Mouse (Mus musculus): ENCODE results near the gene Arpp21. TPM values are rescaled to one million over a fixed set of nuclear protein-coding genes. Genes with fewer than 3 reads are reported as not detected.

Gene Arpp21
- polyA plus RNA-seq, 1 experiment: not detected

GRCm38 (mm10) chr9:112119535-112119934 is 116.2 kb downstream of the Arpp21 start:
- TF ChIP-seq CTCF (IDR thresholded peaks at IDR 0.05; ENCODE audit: low read depth, low read length): no peak
- TF ChIP-seq POLR2A (IDR thresholded peaks at IDR 0.05; ENCODE audit: borderline replicate concordance, low read depth, low read length): no peak
- Histone ChIP-seq H3K4me1 (ENCODE audit: control insufficient read depth, insufficient read depth, low read length) (0 out of 2 replicates have a peak, but pooled peaks cover 2% of the 10 kb centered on the region), H3K27ac (ENCODE audit: insufficient read depth, low read depth, low read length) (no peak overlapping the region), H3K4me3 (ENCODE audit: insufficient read depth, low read length) (no peak overlapping the region)

DNA sequence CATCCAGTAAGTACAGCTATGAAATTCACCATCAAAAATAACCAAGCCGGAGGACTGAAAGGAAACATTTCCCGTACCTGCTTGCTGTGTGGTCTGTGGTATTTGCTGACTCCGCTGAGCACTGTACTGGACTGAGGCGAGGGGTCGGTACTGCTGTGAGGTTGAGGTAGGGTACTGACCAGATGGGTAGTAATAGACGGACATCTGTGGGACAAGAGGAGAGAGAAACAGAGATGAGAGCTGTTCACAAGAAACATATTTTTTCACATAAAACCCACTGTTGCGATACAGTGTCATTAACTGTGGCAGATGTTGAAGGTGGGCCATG is 116.7 kb downstream of the Arpp21 start:
- H3K4me1 ChIP-seq (ENCODE audit: control insufficient read depth, insufficient read depth, low read length): 0 out of 2 replicates have a peak, but pooled peaks cover 2% of the 10 kb centered on the region
- no peak overlapping the region for H3K27ac ChIP-seq (ENCODE audit: insufficient read depth, low read depth, low read length)
- TF ChIP-seq CTCF (IDR thresholded peaks at IDR 0.05; ENCODE audit: low read depth, low read length) (no peak), POLR2A (IDR thresholded peaks at IDR 0.05; ENCODE audit: borderline replicate concordance, low read depth, low read length) (no peak)
- no peak overlapping the region for H3K4me3 ChIP-seq (ENCODE audit: insufficient read depth, low read length)

DNA sequence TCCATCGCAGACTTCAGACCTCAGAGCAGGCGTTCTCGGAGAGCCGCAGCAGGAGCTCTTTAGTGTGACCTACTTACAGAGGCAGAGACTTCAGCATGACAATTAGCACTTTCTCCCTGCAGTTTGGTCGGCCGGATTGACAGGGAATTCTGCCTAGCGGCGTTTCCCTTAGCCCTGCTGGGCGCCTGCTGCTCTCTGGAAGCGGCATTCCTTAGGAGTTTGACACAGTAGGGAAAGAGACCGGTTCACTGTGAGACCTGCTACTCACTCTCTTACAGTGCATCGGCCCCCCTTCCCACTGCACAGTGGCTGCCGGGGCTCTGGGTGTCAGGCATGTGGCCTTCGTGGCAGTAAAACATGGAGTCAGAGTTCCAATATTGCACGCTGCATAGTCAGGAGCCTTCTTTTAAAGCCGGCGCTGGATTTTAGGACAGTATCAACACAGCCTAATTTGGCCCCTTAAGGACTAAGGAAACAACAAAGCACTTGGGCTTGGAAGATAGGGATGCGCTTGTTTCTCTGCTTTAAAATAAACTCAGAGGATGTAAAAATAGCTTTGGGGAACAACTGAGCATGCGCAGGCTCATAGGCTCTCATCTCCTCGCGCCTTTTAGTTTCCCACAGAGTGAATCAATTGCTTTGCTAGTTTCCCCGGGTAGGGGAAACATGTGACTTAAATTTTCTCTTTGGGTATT is 117.2 kb downstream of the Arpp21 start:
- Histone ChIP-seq H3K4me1 (ENCODE audit: control insufficient read depth, insufficient read depth, low read length) (0 out of 2 replicates have a peak, but pooled peaks cover 2% of the 10 kb centered on the region), H3K4me3 (ENCODE audit: insufficient read depth, low read length) (no peak overlapping the region), H3K27ac (ENCODE audit: insufficient read depth, low read depth, low read length) (no peak overlapping the region)

DNA sequence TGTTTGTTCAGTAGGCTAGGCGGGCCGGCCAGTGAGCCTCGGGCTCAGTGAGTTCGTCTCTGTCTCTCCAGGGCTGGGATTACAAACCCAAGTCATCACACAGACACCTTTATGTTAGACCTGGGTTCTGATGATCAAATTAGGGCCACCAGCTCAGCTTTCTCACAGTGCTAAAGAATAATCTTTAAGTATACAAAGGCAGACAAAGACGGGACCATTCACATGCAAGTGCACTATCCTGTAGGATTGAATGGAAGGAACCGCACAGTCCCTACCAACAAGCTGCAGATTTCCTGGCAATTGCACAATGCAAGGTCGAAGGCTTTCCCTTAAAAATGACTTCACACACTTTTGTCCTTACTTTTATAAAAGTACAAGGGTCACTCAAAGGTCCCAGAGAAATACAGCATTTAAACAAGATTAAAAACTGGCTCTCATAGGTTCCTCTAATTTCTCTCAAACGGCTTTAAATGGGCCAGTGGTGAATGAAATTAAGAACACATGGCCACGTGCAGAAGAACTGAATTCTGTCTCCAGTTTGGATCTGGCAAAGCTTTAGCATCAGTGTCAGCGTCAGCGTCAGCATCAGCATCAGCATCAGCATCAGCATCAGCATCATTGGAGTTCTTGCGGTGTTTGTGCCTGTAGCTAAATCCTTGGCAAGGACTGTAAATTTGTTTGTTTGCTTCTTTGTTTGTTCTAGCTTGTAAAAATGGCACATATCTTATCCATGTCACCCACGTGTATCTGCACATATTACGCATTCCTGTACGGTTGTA is 117.9 kb downstream of the Arpp21 start:
- Histone ChIP-seq H3K4me3 (ENCODE audit: insufficient read depth, low read length) (no peak overlapping the region), H3K4me1 (ENCODE audit: control insufficient read depth, insufficient read depth, low read length) (0 out of 2 replicates have a peak, but pooled peaks cover 2% of the 10 kb centered on the region), H3K27ac (ENCODE audit: insufficient read depth, low read depth, low read length) (no peak overlapping the region)
- no peak for TF ChIP-seq CTCF (IDR thresholded peaks at IDR 0.05; ENCODE audit: low read depth, low read length)
- no peak for TF ChIP-seq POLR2A (IDR thresholded peaks at IDR 0.05; ENCODE audit: borderline replicate concordance, low read depth, low read length)

More for the DNA sequence above, 117.2 kb downstream of the Arpp21 start:
- TF ChIP-seq CTCF (IDR thresholded peaks at IDR 0.05; ENCODE audit: low read depth, low read length) (no peak), POLR2A (IDR thresholded peaks at IDR 0.05; ENCODE audit: borderline replicate concordance, low read depth, low read length) (no peak)

DNA sequence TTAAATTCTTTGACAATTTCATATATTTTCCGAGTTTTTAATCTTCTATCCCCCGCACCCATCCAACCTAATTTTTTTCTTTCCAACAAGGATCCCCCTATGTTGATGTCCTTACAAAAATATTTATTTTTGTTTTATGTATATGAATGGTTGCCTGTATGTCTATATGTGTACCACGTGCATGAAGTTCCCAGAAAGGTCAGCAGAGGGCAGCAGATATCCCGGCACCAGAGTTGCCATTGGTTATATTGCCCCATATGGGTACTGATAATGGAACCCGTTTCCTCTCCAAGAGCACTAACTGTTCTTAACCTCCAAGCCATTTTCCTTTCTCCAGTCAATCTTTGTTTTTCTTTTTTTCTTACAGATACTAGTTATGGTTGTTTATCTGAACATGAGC is 124.1 kb downstream of the Arpp21 start:
- H3K4me3 ChIP-seq (ENCODE audit: insufficient read depth, low read length): no peak overlapping the region
- no peak overlapping the region for H3K27ac ChIP-seq (ENCODE audit: insufficient read depth, low read depth, low read length)
- no peak for TF ChIP-seq CTCF (IDR thresholded peaks at IDR 0.05; ENCODE audit: low read depth, low read length)
- no peak for TF ChIP-seq POLR2A (IDR thresholded peaks at IDR 0.05; ENCODE audit: borderline replicate concordance, low read depth, low read length)
- 0 out of 2 replicates have a peak, but pooled peaks cover 2% of the 10 kb centered on the region for H3K4me1 ChIP-seq (ENCODE audit: control insufficient read depth, insufficient read depth, low read length)

DNA sequence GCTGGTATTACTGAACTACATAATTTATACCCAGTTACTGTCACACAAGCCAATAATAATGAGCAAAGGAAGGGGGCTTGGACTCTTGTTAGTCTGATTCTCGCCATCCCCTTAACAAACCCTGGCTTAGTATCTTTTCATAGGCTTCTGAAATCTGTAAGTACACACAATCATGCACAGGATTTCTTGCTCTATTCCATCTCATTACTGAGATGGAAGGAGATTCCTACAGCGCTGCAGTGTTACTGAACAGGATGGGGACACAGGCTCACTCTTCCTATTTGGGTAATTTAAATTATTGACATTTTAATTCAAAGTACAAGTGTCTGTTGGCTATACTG is 132.9 kb downstream of the Arpp21 start:
- Histone ChIP-seq H3K4me1 (ENCODE audit: control insufficient read depth, insufficient read depth, low read length) (no peaks in the 10 kb centered on the region), H3K4me3 (ENCODE audit: insufficient read depth, low read length) (no peak overlapping the region), H3K27ac (ENCODE audit: insufficient read depth, low read depth, low read length) (no peak overlapping the region)
- TF ChIP-seq CTCF (IDR thresholded peaks at IDR 0.05; ENCODE audit: low read depth, low read length): no peak
- TF ChIP-seq POLR2A (IDR thresholded peaks at IDR 0.05; ENCODE audit: borderline replicate concordance, low read depth, low read length): no peak

DNA sequence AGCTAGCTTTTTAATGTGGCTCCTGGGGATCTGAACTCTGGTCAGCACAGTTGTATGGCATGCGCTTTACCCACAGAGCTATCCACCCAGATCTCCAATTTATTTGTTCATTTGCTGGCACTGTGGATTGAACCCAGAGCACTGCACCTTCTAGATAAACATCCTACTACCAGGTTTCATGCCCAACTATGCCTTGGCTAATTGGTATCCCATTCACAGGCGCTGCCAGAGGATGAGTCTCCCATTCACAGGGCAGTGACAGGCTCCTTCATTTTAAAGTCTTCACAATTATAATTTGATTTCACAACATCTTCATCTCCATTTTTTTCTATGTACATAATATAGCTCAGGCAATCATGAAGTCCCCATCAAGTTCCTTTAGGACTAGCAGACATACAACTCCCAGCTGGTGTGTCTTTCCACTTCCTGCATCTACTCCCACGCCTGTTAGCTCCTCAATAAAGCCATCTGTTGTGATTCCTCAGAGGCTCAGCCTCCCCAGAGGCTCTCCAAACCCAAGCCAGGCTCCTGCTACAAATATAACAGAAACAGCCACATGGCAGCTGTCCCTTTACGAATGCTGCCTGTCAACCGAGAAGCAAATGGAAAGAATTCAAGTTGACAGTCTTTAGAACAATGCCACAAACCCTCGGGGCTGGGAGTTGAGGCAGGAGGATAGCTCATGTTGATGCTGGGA is 133.4 kb downstream of the Arpp21 start:
- TF ChIP-seq CTCF (IDR thresholded peaks at IDR 0.05; ENCODE audit: low read depth, low read length) (no peak), POLR2A (IDR thresholded peaks at IDR 0.05; ENCODE audit: borderline replicate concordance, low read depth, low read length) (no peak)
- no peak overlapping the region for H3K27ac ChIP-seq (ENCODE audit: insufficient read depth, low read depth, low read length)
- H3K4me3 ChIP-seq (ENCODE audit: insufficient read depth, low read length): no peak overlapping the region
- H3K4me1 ChIP-seq (ENCODE audit: control insufficient read depth, insufficient read depth, low read length): no peaks in the 10 kb centered on the region

DNA sequence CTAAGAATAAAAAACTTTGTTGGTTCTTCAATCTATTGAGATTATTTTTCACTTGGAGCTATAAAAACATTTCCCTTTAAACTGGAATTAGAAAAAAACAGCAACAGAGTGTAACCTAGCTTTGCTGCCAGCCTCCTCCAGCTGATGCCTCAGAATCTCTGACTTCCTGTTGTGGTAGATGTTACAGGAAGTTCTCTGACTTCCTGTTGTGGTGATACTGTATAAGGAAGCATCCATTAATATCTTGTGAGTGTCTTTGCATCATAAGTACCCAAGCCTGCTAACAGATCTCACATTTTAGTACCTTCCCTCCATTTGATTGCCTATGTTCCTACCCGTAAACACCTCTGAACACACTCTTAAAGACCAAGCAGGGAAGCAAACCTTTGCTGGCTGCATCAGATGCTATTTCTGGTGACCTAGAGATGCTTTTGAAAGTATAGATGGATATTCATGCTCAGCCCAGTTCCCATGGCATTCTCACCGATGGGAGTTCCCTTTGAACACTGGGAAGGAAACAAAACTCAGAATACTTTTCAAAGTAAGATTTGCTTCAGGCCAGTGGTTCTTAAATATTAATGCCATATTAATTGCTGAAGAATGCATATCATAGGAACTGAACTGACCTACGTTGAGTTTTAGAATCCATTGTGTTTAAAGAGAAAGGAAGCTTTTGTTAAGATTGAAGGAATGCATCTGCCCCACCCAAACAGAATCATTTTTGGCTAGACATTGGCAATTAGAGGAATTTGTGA is 134.7 kb downstream of the Arpp21 start:
- TF ChIP-seq CTCF (IDR thresholded peaks at IDR 0.05; ENCODE audit: low read depth, low read length): no peak
- no peak for TF ChIP-seq POLR2A (IDR thresholded peaks at IDR 0.05; ENCODE audit: borderline replicate concordance, low read depth, low read length)
- H3K4me3 ChIP-seq (ENCODE audit: insufficient read depth, low read length): no peak overlapping the region

GRCm38 (mm10) chr9:112098267-112098666 is 137.5 kb downstream of the Arpp21 start:
- Histone ChIP-seq H3K27ac (ENCODE audit: insufficient read depth, low read depth, low read length) (no peak overlapping the region), H3K4me1 (ENCODE audit: control insufficient read depth, insufficient read depth, low read length) (no peaks in the 10 kb centered on the region), H3K4me3 (ENCODE audit: insufficient read depth, low read length) (no peak overlapping the region)
- no peak for TF ChIP-seq CTCF (IDR thresholded peaks at IDR 0.05; ENCODE audit: low read depth, low read length)
- no peak for TF ChIP-seq POLR2A (IDR thresholded peaks at IDR 0.05; ENCODE audit: borderline replicate concordance, low read depth, low read length)

More for the DNA sequence above, 134.7 kb downstream of the Arpp21 start:
- H3K4me1 ChIP-seq (ENCODE audit: control insufficient read depth, insufficient read depth, low read length): no peaks in the 10 kb centered on the region
- no peak overlapping the region for H3K27ac ChIP-seq (ENCODE audit: insufficient read depth, low read depth, low read length)
